Mouse (Mus musculus) embryo, embryonic 10.5 days (tissue): Measurements from ENCODE around the gene Nkap.
A peak's percentile ranks its signal among the peaks of the same experiment; 100 is the strongest.
"Not testable (repeated sequence)": the region's sequence is repeated elsewhere in the genome, so short reads cannot be mapped to it uniquely, and the experiment has no call there.

Experiments
- DNase-seq: peaks from one replicate; pipeline ENCODE4 v3.0.0-alpha.2; 2015; ENCODE audit warnings: low spot score

Nkap gene

DNA sequence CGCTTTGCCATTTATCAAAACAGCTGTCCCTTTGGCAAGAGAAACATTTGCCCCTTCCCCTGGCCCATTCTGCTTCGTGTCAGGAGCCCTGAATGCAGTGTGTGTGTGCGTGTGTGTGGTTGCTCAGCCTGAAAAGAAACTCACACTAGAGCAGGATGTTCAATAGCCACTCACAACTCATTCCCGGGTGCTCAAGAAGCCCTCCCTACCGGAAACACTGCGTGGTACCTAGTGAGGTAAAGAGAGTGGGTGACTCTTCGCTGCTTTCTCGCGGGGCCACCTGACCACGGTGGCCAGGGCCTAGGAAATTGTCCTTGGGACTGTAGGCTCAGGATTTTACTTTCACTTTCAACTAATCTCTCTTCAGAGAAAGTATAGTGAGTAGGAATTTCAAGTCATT is 34.6 kb downstream of the Nkap start:
- DNase-seq: no peak

GRCm38 (mm10) chrX:37163115-37163514 is 36.5 kb downstream of the Nkap start:
- no peak for DNase-seq

- DNase-seq: peak; percentile 75
Measured at GRCm38 (mm10) chrX:37167085-37167484, 40.5 kb downstream of the Nkap start.

GRCm38 (mm10) chrX:37168742-37169141 is 42.1 kb downstream of the Nkap start, which contains the start of gene Akap14:
Gene Akap14 (minus strand): TSS chrX:37168842.
- no peak for DNase-seq

GRCm38 (mm10) chrX:37184401-37184800 is 57.8 kb downstream of the Nkap start:
- not testable (repeated sequence) for DNase-seq

DNA sequence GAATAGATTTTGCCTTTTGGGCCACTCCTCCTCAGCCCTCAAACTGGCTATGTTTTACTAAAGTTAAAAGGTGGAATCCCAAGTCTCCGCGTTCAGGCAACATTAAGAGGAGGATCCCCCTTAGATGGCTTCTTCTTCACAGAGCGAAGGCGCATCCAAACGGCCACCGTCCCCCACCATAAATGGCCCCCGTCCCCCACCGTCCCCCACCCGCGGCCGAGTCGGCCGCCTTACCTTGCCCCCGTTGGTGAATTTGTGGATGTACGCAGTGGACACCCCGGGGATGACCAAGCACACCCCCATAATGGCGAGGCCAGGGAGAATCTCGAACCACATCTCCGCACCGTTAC is 64.1 kb downstream of the Nkap start:
- no peak for DNase-seq

DNA sequence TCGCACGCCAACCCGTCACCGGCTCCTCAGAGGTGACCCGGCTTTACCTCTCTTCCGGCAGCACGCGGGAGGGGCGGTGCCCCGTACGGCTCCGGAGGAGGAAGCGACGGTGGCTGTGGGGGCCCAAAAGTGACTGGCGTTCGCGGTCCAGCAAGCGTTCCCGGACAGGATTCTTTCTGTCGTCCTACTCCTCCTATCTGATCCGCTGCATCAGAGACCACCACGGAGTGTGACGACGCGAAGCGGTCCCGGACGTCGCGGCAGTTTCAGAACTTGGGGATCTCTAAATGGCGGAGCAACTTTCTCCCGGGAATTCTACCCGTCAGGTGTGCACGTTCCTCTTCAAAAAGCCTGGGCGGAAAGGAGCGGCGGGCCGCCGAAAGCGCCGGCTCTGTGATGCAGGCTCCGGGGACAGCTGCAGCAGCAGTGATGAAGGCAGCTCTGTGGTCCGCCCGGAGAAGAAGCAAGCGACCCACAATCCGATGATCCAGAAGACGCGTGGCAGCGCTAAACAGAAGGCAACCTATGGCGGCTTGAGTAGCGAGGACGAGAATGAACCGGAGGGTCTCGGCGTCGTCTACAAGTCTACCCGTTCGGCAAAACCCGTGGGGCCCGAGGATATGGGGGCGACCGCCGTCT is 64.6 kb downstream of the Nkap start, which contains the start of the genes Ndufa1 and Rnf113a1:
Gene Ndufa1 (minus strand): TSS at position 59 of the 639 bp plus-strand sequence.
Gene Rnf113a1 (plus strand): TSS at position 141 of the 639 bp plus-strand sequence.
- DNase-seq: peak; percentile 80

DNA sequence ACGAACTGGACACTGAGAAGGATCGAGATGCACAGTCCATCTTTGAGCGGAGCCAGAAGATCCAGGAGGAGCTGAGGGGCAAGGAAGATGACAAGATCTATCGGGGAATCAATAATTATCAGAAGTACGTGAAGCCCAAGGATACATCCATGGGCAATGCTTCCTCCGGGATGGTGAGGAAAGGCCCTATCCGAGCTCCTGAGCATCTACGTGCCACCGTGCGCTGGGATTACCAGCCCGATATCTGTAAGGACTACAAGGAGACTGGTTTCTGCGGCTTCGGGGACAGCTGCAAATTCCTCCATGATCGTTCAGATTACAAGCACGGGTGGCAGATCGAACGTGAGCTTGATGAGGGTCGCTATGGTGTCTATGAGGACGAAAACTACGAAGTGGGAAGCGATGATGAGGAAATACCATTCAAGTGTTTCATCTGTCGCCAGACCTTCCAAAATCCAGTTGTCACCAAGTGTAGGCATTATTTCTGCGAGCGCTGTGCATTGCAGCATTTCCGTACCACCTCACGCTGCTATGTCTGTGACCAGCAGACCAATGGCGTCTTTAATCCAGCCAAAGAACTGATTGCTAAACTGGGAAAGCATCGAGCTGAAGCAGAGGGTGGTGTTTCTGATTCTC is 65.3 kb downstream of the Nkap start:
- DNase-seq: peak; percentile 34

GRCm38 (mm10) chrX:37198676-37199075 is 72.1 kb downstream of the Nkap start:
- no peak for DNase-seq
